Mouse (Mus musculus): ENCODE results near the gene Adamtsl2. TPM values are rescaled to one million over a fixed set of nuclear protein-coding genes. Genes with fewer than 3 reads are reported as not detected.

The Adamtsl2 gene
- polyA plus RNA-seq, 1 experiment from 2014 or later: 4.0 TPM

- peak overlapping the region; percentile 79 for H3K27ac ChIP-seq (ENCODE audit: low read length)
- no peak overlapping the region for H3K4me2 ChIP-seq (ENCODE audit: low read depth, low read length)
- H3K4me3 ChIP-seq (replicated peaks; ENCODE audit: low read length): no peak overlapping the region
- peaks cover 28% of the 10 kb centered on the region for H3K4me1 ChIP-seq (ENCODE audit: control insufficient read depth, insufficient read depth, low read length)
- H3K9ac ChIP-seq (ENCODE audit: low read length): no peak overlapping the region; the same call in 1 of the 2 replicates
- no peaks in the 10 kb centered on the region for H3K9me3 ChIP-seq (replicated peaks; ENCODE audit: control insufficient read depth, low read length)
- ATAC-seq (ENCODE audit: insufficient read depth, low FRiP score): no peak
- 39% methylated on average over 13 of the region's 13 CpGs for WGBS
- H3K36me3 ChIP-seq (ENCODE audit: control insufficient read depth, insufficient read depth, low read length): no peaks in the 10 kb centered on the region
- H3K27me3 ChIP-seq (ENCODE audit: control insufficient read depth, insufficient read depth, low read length): no peaks in the 10 kb centered on the region
Observed at GRCm38 (mm10) chr2:27096341-27096981, 17.3 kb downstream of the Adamtsl2 start.

- peak; percentile 18; the same call in 1 of the 2 replicates for ATAC-seq (ENCODE audit: insufficient read depth, low FRiP score)
- H3K4me3 ChIP-seq (replicated peaks; ENCODE audit: low read length): no peak overlapping the region
- no peak overlapping the region for H3K4me2 ChIP-seq (ENCODE audit: low read depth, low read length)
- H3K9me3 ChIP-seq (replicated peaks; ENCODE audit: control insufficient read depth, low read length): no peaks in the 10 kb centered on the region
- 51% methylated on average over 6 of the region's 6 CpGs for WGBS
- no peaks in the 10 kb centered on the region for H3K27me3 ChIP-seq (ENCODE audit: control insufficient read depth, insufficient read depth, low read length)
- no peaks in the 10 kb centered on the region for H3K36me3 ChIP-seq (ENCODE audit: control insufficient read depth, insufficient read depth, low read length)
- H3K9ac ChIP-seq (ENCODE audit: low read length): no peak overlapping the region
- H3K4me1 ChIP-seq (ENCODE audit: control insufficient read depth, insufficient read depth, low read length): peaks cover 28% of the 10 kb centered on the region
- H3K27ac ChIP-seq (ENCODE audit: low read length): peak overlapping the region; percentile 79
Observed at GRCm38 (mm10) chr2:27097241-27097656, 18.1 kb downstream of the Adamtsl2 start.

- WGBS: 3% methylated on average over 6 of the region's 6 CpGs
- Histone ChIP-seq H3K36me3 (ENCODE audit: control insufficient read depth, insufficient read depth, low read length) (no peaks in the 10 kb centered on the region), H3K4me2 (ENCODE audit: low read depth, low read length) (no peak overlapping the region), H3K9me3 (replicated peaks; ENCODE audit: control insufficient read depth, low read length) (no peaks in the 10 kb centered on the region), H3K4me3 (replicated peaks; ENCODE audit: low read length) (no peak overlapping the region), H3K27me3 (ENCODE audit: control insufficient read depth, insufficient read depth, low read length) (no peaks in the 10 kb centered on the region), H3K27ac (ENCODE audit: low read length) (peak overlapping the region; percentile 79), H3K9ac (ENCODE audit: low read length) (no peak overlapping the region), H3K4me1 (ENCODE audit: control insufficient read depth, insufficient read depth, low read length) (peaks cover 28% of the 10 kb centered on the region)
- peak; percentile 80 for ATAC-seq (ENCODE audit: insufficient read depth, low FRiP score)
Observed at GRCm38 (mm10) chr2:27097776-27098175, 18.6 kb downstream of the Adamtsl2 start.

- Histone ChIP-seq H3K27me3 (ENCODE audit: control insufficient read depth, insufficient read depth, low read length) (no peaks in the 10 kb centered on the region), H3K27ac (ENCODE audit: low read length) (no peak overlapping the region), H3K4me3 (replicated peaks; ENCODE audit: low read length) (no peak overlapping the region), H3K9me3 (replicated peaks; ENCODE audit: control insufficient read depth, low read length) (no peaks in the 10 kb centered on the region), H3K36me3 (ENCODE audit: control insufficient read depth, insufficient read depth, low read length) (no peaks in the 10 kb centered on the region), H3K9ac (ENCODE audit: low read length) (no peak overlapping the region), H3K4me2 (ENCODE audit: low read depth, low read length) (no peak overlapping the region), H3K4me1 (ENCODE audit: control insufficient read depth, insufficient read depth, low read length) (peaks cover 2% of the 10 kb centered on the region; the same call in 1 of the 2 replicates)
- WGBS: 70% methylated on average over 7 of the region's 7 CpGs
- ATAC-seq (ENCODE audit: insufficient read depth, low FRiP score): no peak
Observed at GRCm38 (mm10) chr2:27103554-27103953, 24.4 kb downstream of the Adamtsl2 start.

- Histone ChIP-seq H3K36me3 (ENCODE audit: control insufficient read depth, insufficient read depth, low read length) (no peaks in the 10 kb centered on the region), H3K4me2 (ENCODE audit: low read depth, low read length) (no peak overlapping the region), H3K9ac (ENCODE audit: low read length) (no peak overlapping the region), H3K27me3 (ENCODE audit: control insufficient read depth, insufficient read depth, low read length) (no peaks in the 10 kb centered on the region), H3K4me1 (ENCODE audit: control insufficient read depth, insufficient read depth, low read length) (no peaks in the 10 kb centered on the region), H3K9me3 (replicated peaks; ENCODE audit: control insufficient read depth, low read length) (no peaks in the 10 kb centered on the region), H3K4me3 (replicated peaks; ENCODE audit: low read length) (no peak overlapping the region), H3K27ac (ENCODE audit: low read length) (no peak overlapping the region)
- 61% methylated on average over 3 of the region's 3 CpGs for WGBS
- ATAC-seq (ENCODE audit: insufficient read depth, low FRiP score): no peak
Observed at GRCm38 (mm10) chr2:27106816-27107215, 27.6 kb downstream of the Adamtsl2 start.

- Histone ChIP-seq H3K4me3 (replicated peaks; ENCODE audit: low read length) (no peak overlapping the region), H3K4me2 (ENCODE audit: low read depth, low read length) (no peak overlapping the region), H3K9ac (ENCODE audit: low read length) (no peak overlapping the region), H3K9me3 (replicated peaks; ENCODE audit: control insufficient read depth, low read length) (no peaks in the 10 kb centered on the region), H3K27me3 (ENCODE audit: control insufficient read depth, insufficient read depth, low read length) (no peaks in the 10 kb centered on the region), H3K36me3 (ENCODE audit: control insufficient read depth, insufficient read depth, low read length) (no peaks in the 10 kb centered on the region), H3K4me1 (ENCODE audit: control insufficient read depth, insufficient read depth, low read length) (no peaks in the 10 kb centered on the region), H3K27ac (ENCODE audit: low read length) (no peak overlapping the region)
- 81% methylated on average over 2 of the region's 2 CpGs for WGBS
- ATAC-seq (ENCODE audit: insufficient read depth, low FRiP score): no peak
Observed at GRCm38 (mm10) chr2:27108144-27108543, 29.0 kb downstream of the Adamtsl2 start.

- H3K4me1 ChIP-seq (ENCODE audit: control insufficient read depth, insufficient read depth, low read length): no peaks in the 10 kb centered on the region
- no peak overlapping the region for H3K4me2 ChIP-seq (ENCODE audit: low read depth, low read length)
- no peaks in the 10 kb centered on the region for H3K9me3 ChIP-seq (replicated peaks; ENCODE audit: control insufficient read depth, low read length)
- no peak overlapping the region for H3K9ac ChIP-seq (ENCODE audit: low read length)
- no peak overlapping the region for H3K4me3 ChIP-seq (replicated peaks; ENCODE audit: low read length)
- no peak overlapping the region for H3K27ac ChIP-seq (ENCODE audit: low read length)
- 84% methylated on average over 5 of the region's 5 CpGs for WGBS
- no peaks in the 10 kb centered on the region for H3K27me3 ChIP-seq (ENCODE audit: control insufficient read depth, insufficient read depth, low read length)
- no peak for ATAC-seq (ENCODE audit: insufficient read depth, low FRiP score)
- H3K36me3 ChIP-seq (ENCODE audit: control insufficient read depth, insufficient read depth, low read length): no peaks in the 10 kb centered on the region
Observed at GRCm38 (mm10) chr2:27109052-27109451, 29.9 kb downstream of the Adamtsl2 start.

- ATAC-seq (ENCODE audit: insufficient read depth, low FRiP score): no peak
- WGBS: 74% methylated on average over 20 of the region's 20 CpGs
- H3K4me3 ChIP-seq (replicated peaks; ENCODE audit: low read length): no peak overlapping the region
- H3K9me3 ChIP-seq (replicated peaks; ENCODE audit: control insufficient read depth, low read length): no peaks in the 10 kb centered on the region
- H3K4me1 ChIP-seq (ENCODE audit: control insufficient read depth, insufficient read depth, low read length): no peaks in the 10 kb centered on the region
- H3K27me3 ChIP-seq (ENCODE audit: control insufficient read depth, insufficient read depth, low read length): no peaks in the 10 kb centered on the region
- no peaks in the 10 kb centered on the region for H3K36me3 ChIP-seq (ENCODE audit: control insufficient read depth, insufficient read depth, low read length)
- no peak overlapping the region for H3K27ac ChIP-seq (ENCODE audit: low read length)
- no peak overlapping the region for H3K4me2 ChIP-seq (ENCODE audit: low read depth, low read length)
- H3K9ac ChIP-seq (ENCODE audit: low read length): no peak overlapping the region
Observed at GRCm38 (mm10) chr2:27112585-27112984, 33.4 kb downstream of the Adamtsl2 start.

- H3K27me3 ChIP-seq (ENCODE audit: control insufficient read depth, insufficient read depth, low read length): no peaks in the 10 kb centered on the region
- no peak overlapping the region for H3K27ac ChIP-seq (ENCODE audit: low read length)
- H3K9me3 ChIP-seq (replicated peaks; ENCODE audit: control insufficient read depth, low read length): no peaks in the 10 kb centered on the region
- no peak overlapping the region for H3K4me2 ChIP-seq (ENCODE audit: low read depth, low read length)
- no peak overlapping the region for H3K9ac ChIP-seq (ENCODE audit: low read length)
- WGBS: 78% methylated on average over 10 of the region's 10 CpGs
- ATAC-seq (ENCODE audit: insufficient read depth, low FRiP score): no peak
- H3K4me3 ChIP-seq (replicated peaks; ENCODE audit: low read length): no peak overlapping the region
- H3K4me1 ChIP-seq (ENCODE audit: control insufficient read depth, insufficient read depth, low read length): no peaks in the 10 kb centered on the region
- no peaks in the 10 kb centered on the region for H3K36me3 ChIP-seq (ENCODE audit: control insufficient read depth, insufficient read depth, low read length)
Observed at GRCm38 (mm10) chr2:27114169-27114568, 35.0 kb downstream of the Adamtsl2 start.

Data from stomach, embryonic 16.5 days (tissue).